Mouse (Mus musculus): ENCODE measurements around the gene Snx33. TPM values are rescaled to one million over a fixed set of nuclear protein-coding genes. Genes with fewer than 3 reads are reported as not detected.
A peak's percentile ranks its signal among the peaks of the same experiment; 100 is the strongest.

Snx33 gene
- polyA plus RNA-seq, 1 experiment from 2014 or later = 9.5 TPM

- no peak for ATAC-seq (ENCODE audit: insufficient number of reproducible peaks, insufficient read depth, low FRiP score, low read depth)
- peaks cover 35% of the 10 kb centered on the region for H3K36me3 ChIP-seq (ENCODE audit: control insufficient read depth, insufficient read depth, low read length)
- no peaks in the 10 kb centered on the region for H3K9me3 ChIP-seq (ENCODE audit: control insufficient read depth, low read depth, low read length)
- 75% methylated on average over 11 of the region's 11 CpGs for WGBS
- no peaks in the 10 kb centered on the region for H3K27me3 ChIP-seq (ENCODE audit: control insufficient read depth, insufficient read depth, low read length)
- 0 out of 2 replicates have a peak, but pooled peaks cover 5% of the 10 kb centered on the region for H3K4me1 ChIP-seq (ENCODE audit: control insufficient read depth, insufficient read depth, low read length)
- H3K4me3 ChIP-seq (ENCODE audit: low read depth, low read length) = no peak overlapping the region
- H3K4me2 ChIP-seq (replicated peaks; ENCODE audit: low read depth, low read length) = no peak overlapping the region
- H3K9ac ChIP-seq (replicated peaks; ENCODE audit: low read depth, low read length) = no peak overlapping the region
- no peak overlapping the region for H3K27ac ChIP-seq (ENCODE audit: low read length)
Measured at GRCm38 (mm10) chr9:56890522-56891250, 37.5 kb downstream of the Snx33 start.

- H3K9me3 ChIP-seq (ENCODE audit: control insufficient read depth, low read depth, low read length) = no peaks in the 10 kb centered on the region
- H3K27me3 ChIP-seq (ENCODE audit: control insufficient read depth, insufficient read depth, low read length) = no peaks in the 10 kb centered on the region
- WGBS = 19% methylated on average over 14 of the region's 14 CpGs
- H3K4me3 ChIP-seq (ENCODE audit: low read depth, low read length) = no peak overlapping the region
- H3K9ac ChIP-seq (replicated peaks; ENCODE audit: low read depth, low read length) = no peak overlapping the region
- 0 out of 2 replicates have a peak, but pooled peaks cover 5% of the 10 kb centered on the region for H3K4me1 ChIP-seq (ENCODE audit: control insufficient read depth, insufficient read depth, low read length)
- no peak overlapping the region for H3K27ac ChIP-seq (ENCODE audit: low read length)
- H3K4me2 ChIP-seq (replicated peaks; ENCODE audit: low read depth, low read length) = peak overlapping the region; percentile 27
- H3K36me3 ChIP-seq (ENCODE audit: control insufficient read depth, insufficient read depth, low read length) = peaks cover 40% of the 10 kb centered on the region
- ATAC-seq (ENCODE audit: insufficient number of reproducible peaks, insufficient read depth, low FRiP score, low read depth) = no peak
Measured at GRCm38 (mm10) chr9:56889817-56890216, 38.4 kb downstream of the Snx33 start.

- Histone ChIP-seq H3K4me2 (replicated peaks; ENCODE audit: low read depth, low read length) (no peak overlapping the region), H3K36me3 (ENCODE audit: control insufficient read depth, insufficient read depth, low read length) (peaks cover 40% of the 10 kb centered on the region), H3K4me1 (ENCODE audit: control insufficient read depth, insufficient read depth, low read length) (0 out of 2 replicates have a peak, but pooled peaks cover 3% of the 10 kb centered on the region), H3K9me3 (ENCODE audit: control insufficient read depth, low read depth, low read length) (no peaks in the 10 kb centered on the region), H3K27ac (ENCODE audit: low read length) (no peak overlapping the region), H3K4me3 (ENCODE audit: low read depth, low read length) (no peak overlapping the region), H3K9ac (replicated peaks; ENCODE audit: low read depth, low read length) (no peak overlapping the region), H3K27me3 (ENCODE audit: control insufficient read depth, insufficient read depth, low read length) (no peaks in the 10 kb centered on the region)
- ATAC-seq (ENCODE audit: insufficient number of reproducible peaks, insufficient read depth, low FRiP score, low read depth) = no peak
- 94% methylated on average over 16 of the region's 16 CpGs for WGBS
Measured at GRCm38 (mm10) chr9:56887581-56887980, 40.6 kb downstream of the Snx33 start.

- H3K9me3 ChIP-seq (ENCODE audit: control insufficient read depth, low read depth, low read length) = no peaks in the 10 kb centered on the region
- ATAC-seq (ENCODE audit: insufficient number of reproducible peaks, insufficient read depth, low FRiP score, low read depth) = no peak
- H3K4me1 ChIP-seq (ENCODE audit: control insufficient read depth, insufficient read depth, low read length) = 0 out of 2 replicates have a peak, but pooled peaks cover 3% of the 10 kb centered on the region
- H3K36me3 ChIP-seq (ENCODE audit: control insufficient read depth, insufficient read depth, low read length) = peaks cover 36% of the 10 kb centered on the region
- no peak overlapping the region for H3K4me3 ChIP-seq (ENCODE audit: low read depth, low read length)
- no peak overlapping the region for H3K9ac ChIP-seq (replicated peaks; ENCODE audit: low read depth, low read length)
- H3K27me3 ChIP-seq (ENCODE audit: control insufficient read depth, insufficient read depth, low read length) = no peaks in the 10 kb centered on the region
- H3K27ac ChIP-seq (ENCODE audit: low read length) = no peak overlapping the region
- WGBS = 90% methylated on average over 15 of the region's 15 CpGs
- no peak overlapping the region for H3K4me2 ChIP-seq (replicated peaks; ENCODE audit: low read depth, low read length)
Measured at GRCm38 (mm10) chr9:56886601-56887000, 41.6 kb downstream of the Snx33 start.

GRCm38 (mm10) chr9:56886113-56886512 is 42.1 kb downstream of the Snx33 start:
- 0 out of 2 replicates have a peak, but pooled peaks cover 3% of the 10 kb centered on the region for H3K4me1 ChIP-seq (ENCODE audit: control insufficient read depth, insufficient read depth, low read length)
- no peak overlapping the region for H3K4me3 ChIP-seq (ENCODE audit: low read depth, low read length)
- WGBS = 54% methylated on average over 13 of the region's 13 CpGs
- H3K9ac ChIP-seq (replicated peaks; ENCODE audit: low read depth, low read length) = no peak overlapping the region
- H3K9me3 ChIP-seq (ENCODE audit: control insufficient read depth, low read depth, low read length) = no peaks in the 10 kb centered on the region
- H3K4me2 ChIP-seq (replicated peaks; ENCODE audit: low read depth, low read length) = no peak overlapping the region
- no peak overlapping the region for H3K27ac ChIP-seq (ENCODE audit: low read length)
- no peak for ATAC-seq (ENCODE audit: insufficient number of reproducible peaks, insufficient read depth, low FRiP score, low read depth)
- no peaks in the 10 kb centered on the region for H3K27me3 ChIP-seq (ENCODE audit: control insufficient read depth, insufficient read depth, low read length)
- H3K36me3 ChIP-seq (ENCODE audit: control insufficient read depth, insufficient read depth, low read length) = peaks cover 36% of the 10 kb centered on the region

- Histone ChIP-seq H3K9ac (replicated peaks; ENCODE audit: low read depth, low read length) (no peak overlapping the region), H3K4me3 (ENCODE audit: low read depth, low read length) (no peak overlapping the region), H3K27me3 (ENCODE audit: control insufficient read depth, insufficient read depth, low read length) (no peaks in the 10 kb centered on the region), H3K4me1 (ENCODE audit: control insufficient read depth, insufficient read depth, low read length) (peaks cover 6% of the 10 kb centered on the region; the same call in 1 of the 2 replicates), H3K4me2 (replicated peaks; ENCODE audit: low read depth, low read length) (no peak overlapping the region), H3K27ac (ENCODE audit: low read length) (no peak overlapping the region), H3K36me3 (ENCODE audit: control insufficient read depth, insufficient read depth, low read length) (peaks cover 36% of the 10 kb centered on the region), H3K9me3 (ENCODE audit: control insufficient read depth, low read depth, low read length) (no peaks in the 10 kb centered on the region)
- WGBS = 87% methylated on average over 4 of the region's 4 CpGs
- no peak for ATAC-seq (ENCODE audit: insufficient number of reproducible peaks, insufficient read depth, low FRiP score, low read depth)
Measured at GRCm38 (mm10) chr9:56884328-56884727, 43.8 kb downstream of the Snx33 start.

GRCm38 (mm10) chr9:56883470-56883869 is 44.7 kb downstream of the Snx33 start:
- 82% methylated on average over 7 of the region's 7 CpGs for WGBS
- Histone ChIP-seq H3K36me3 (ENCODE audit: control insufficient read depth, insufficient read depth, low read length) (peaks cover 31% of the 10 kb centered on the region), H3K27me3 (ENCODE audit: control insufficient read depth, insufficient read depth, low read length) (no peaks in the 10 kb centered on the region), H3K4me1 (ENCODE audit: control insufficient read depth, insufficient read depth, low read length) (peaks cover 6% of the 10 kb centered on the region; the same call in 1 of the 2 replicates), H3K4me3 (ENCODE audit: low read depth, low read length) (no peak overlapping the region), H3K27ac (ENCODE audit: low read length) (no peak overlapping the region), H3K9ac (replicated peaks; ENCODE audit: low read depth, low read length) (no peak overlapping the region), H3K4me2 (replicated peaks; ENCODE audit: low read depth, low read length) (no peak overlapping the region), H3K9me3 (ENCODE audit: control insufficient read depth, low read depth, low read length) (no peaks in the 10 kb centered on the region)
- ATAC-seq (ENCODE audit: insufficient number of reproducible peaks, insufficient read depth, low FRiP score, low read depth) = no peak

- 61% methylated on average over 12 of the region's 12 CpGs for WGBS
- H3K4me1 ChIP-seq (ENCODE audit: control insufficient read depth, insufficient read depth, low read length) = peaks cover 6% of the 10 kb centered on the region; the same call in 1 of the 2 replicates
- peaks cover 26% of the 10 kb centered on the region; the same call in 1 of the 2 replicates for H3K36me3 ChIP-seq (ENCODE audit: control insufficient read depth, insufficient read depth, low read length)
- ATAC-seq (ENCODE audit: insufficient number of reproducible peaks, insufficient read depth, low FRiP score, low read depth) = no peak
- no peaks in the 10 kb centered on the region for H3K27me3 ChIP-seq (ENCODE audit: control insufficient read depth, insufficient read depth, low read length)
- H3K27ac ChIP-seq (ENCODE audit: low read length) = no peak overlapping the region
- no peak overlapping the region for H3K4me2 ChIP-seq (replicated peaks; ENCODE audit: low read depth, low read length)
- no peaks in the 10 kb centered on the region for H3K9me3 ChIP-seq (ENCODE audit: control insufficient read depth, low read depth, low read length)
- H3K9ac ChIP-seq (replicated peaks; ENCODE audit: low read depth, low read length) = no peak overlapping the region
- H3K4me3 ChIP-seq (ENCODE audit: low read depth, low read length) = no peak overlapping the region
Measured at GRCm38 (mm10) chr9:56882818-56883217, 45.4 kb downstream of the Snx33 start.

All from stomach, embryonic 14.5 days (tissue).